Mouse (Mus musculus) MEL (cell line): ENCODE data around the gene Ssr2. TPM values are rescaled to one million over a fixed set of nuclear protein-coding genes. Genes with fewer than 3 reads are reported as not detected.

Experiments
- DNase-seq: peaks from one replicate; pipeline ENCODE4 v3.0.0; 2011; ENCODE audit warnings: low read depth, low spot score
- H3K27ac ChIP-seq: 2 replicates; pipeline ENCODE4 v1.5.1; 2012; ENCODE audit warnings: low read depth, mild to moderate bottlenecking, control low read depth, low read length, moderate library complexity; ENCODE audit not compliant: control insufficient read depth
- H3K27me3 ChIP-seq, 2 experiments: fragments of 150-350 bp in 1 of 2; sonication (generic) in 1 of 2; 2 replicates each; pipeline ENCODE4 v1.6.1; 2012; ENCODE audit warnings: low read length in 2 of 2, mild to moderate bottlenecking in 2 of 2, improper control_type of control experiment in 1 of 2, moderate library complexity in 1 of 2; ENCODE audit not compliant: insufficient read depth in 2 of 2, control insufficient read depth in 1 of 2
- H3K36me3 ChIP-seq, 2 experiments: 2 replicates each; pipeline ENCODE4 v1.6.1; 2012 to 2014; ENCODE audit warnings: low read length in 2 of 2, improper control_type of control experiment in 1 of 2, inconsistent platforms in 1 of 2, mild to moderate bottlenecking in 1 of 2; ENCODE audit not compliant: insufficient read depth in 2 of 2, control insufficient read depth in 1 of 2
- H3K4me1 ChIP-seq, 2 experiments: fragments of 150-350 bp in 1 of 2; sonication (generic) in 1 of 2; 2 replicates each; pipeline ENCODE4 v1.6.1; 2012; ENCODE audit warnings: low read length in 2 of 2, improper control_type of control experiment in 1 of 2, mild to moderate bottlenecking in 1 of 2; ENCODE audit not compliant: insufficient read depth in 2 of 2, control insufficient read depth in 1 of 2
- H3K4me3 ChIP-seq, 2 experiments: fragments of 150-350 bp in 1 of 2; sonication (generic) in 1 of 2; 2 replicates each; pipeline ENCODE4 v1.5.1; 2012; ENCODE audit warnings: low read depth in 2 of 2, low read length in 2 of 2, mild to moderate bottlenecking in 2 of 2, moderate library complexity in 2 of 2, control low read depth in 1 of 2, improper control_type of control experiment in 1 of 2; ENCODE audit not compliant: control insufficient read depth in 1 of 2, insufficient read depth in 1 of 2
- H3K79me2 ChIP-seq: 2 replicates; pipeline ENCODE4 v1.6.1; 2012; ENCODE audit warnings: mild to moderate bottlenecking, low read length, moderate library complexity; ENCODE audit not compliant: control insufficient read depth, poor library complexity, insufficient read depth
- H3K9ac ChIP-seq: 2 replicates; pipeline ENCODE4 v1.6.1; 2012; ENCODE audit warnings: low read depth, mild to moderate bottlenecking, control low read depth, low read length, moderate library complexity; ENCODE audit not compliant: control insufficient read depth, poor library complexity, severe bottlenecking
- H3K9me3 ChIP-seq: fragments of 150-350 bp; sonication (generic); replicated peaks from 2 replicates; pipeline ENCODE4 v1.6.1; 2012; ENCODE audit warnings: mild to moderate bottlenecking, low read length, improper control_type of control experiment, moderate library complexity; ENCODE audit not compliant: insufficient read depth
- CHD1 ChIP-seq: IDR thresholded peaks from 2 replicates; pipeline ENCODE4 v1.6.1; 2012; ENCODE audit warnings: low read depth, mild to moderate bottlenecking, inconsistent platforms, low read length, improper control_type of control experiment
- CHD2 ChIP-seq: IDR thresholded peaks from 2 replicates; pipeline ENCODE4 v1.6.1; 2011; ENCODE audit warnings: low read length, improper control_type of control experiment
- CTCF ChIP-seq, 3 experiments: IDR thresholded peaks in 2 of 3; conservative IDR thresholded peaks in 1 of 3; 2 replicates each; pipeline ENCODE4 v1.5.1; 2011 to 2012; ENCODE audit warnings: low read length in 3 of 3, low read depth in 2 of 3, mild to moderate bottlenecking in 2 of 3, improper control_type of control experiment in 1 of 3, inconsistent platforms in 1 of 3, mixed read lengths in 1 of 3, moderate library complexity in 1 of 3; ENCODE audit not compliant: control insufficient read depth in 1 of 3, insufficient read depth in 1 of 3, poor library complexity in 1 of 3, severe bottlenecking in 1 of 3
- EP300 ChIP-seq, 2 experiments: IDR thresholded peaks; 2 replicates each; pipeline ENCODE4 v1.6.1; 2011; ENCODE audit warnings: improper control_type of control experiment in 2 of 2, low read length in 2 of 2, low read depth in 1 of 2, mild to moderate bottlenecking in 1 of 2
- ETS1 ChIP-seq: IDR thresholded peaks from 2 replicates; pipeline ENCODE4 v1.6.1; 2012; ENCODE audit warnings: low read depth, mild to moderate bottlenecking, inconsistent platforms, low read length, improper control_type of control experiment, moderate library complexity
- GATA1 ChIP-seq: IDR thresholded peaks from 2 replicates; pipeline ENCODE4 v1.6.1; 2011; ENCODE audit warnings: low read depth, low read length, improper control_type of control experiment
- HCFC1 ChIP-seq: IDR thresholded peaks from 2 replicates; pipeline ENCODE4 v1.6.1; 2012; ENCODE audit warnings: low read depth, mild to moderate bottlenecking, inconsistent platforms, low read length, improper control_type of control experiment, moderate library complexity
- KAT2A ChIP-seq: conservative IDR thresholded peaks from 2 replicates; pipeline ENCODE4 v1.6.1; 2012; ENCODE audit warnings: low read depth, low read length, improper control_type of control experiment, inconsistent platforms
- MAZ ChIP-seq: IDR thresholded peaks from 2 replicates; pipeline ENCODE4 v1.6.1; 2012; ENCODE audit warnings: low read depth, mild to moderate bottlenecking, inconsistent platforms, low read length, improper control_type of control experiment
- MXI1 ChIP-seq: IDR thresholded peaks from 2 replicates; pipeline ENCODE4 v1.6.1; 2011; ENCODE audit warnings: mild to moderate bottlenecking, low read depth, low read length, improper control_type of control experiment
- MYC ChIP-seq: IDR thresholded peaks from 2 replicates; pipeline ENCODE4 v1.6.1; 2011; ENCODE audit warnings: low read depth, mild to moderate bottlenecking, low read length, improper control_type of control experiment, moderate library complexity
- NELFE ChIP-seq: IDR thresholded peaks from 2 replicates; pipeline ENCODE4 v1.6.1; 2011; ENCODE audit warnings: low read depth, low read length, improper control_type of control experiment
- RAD21 ChIP-seq: IDR thresholded peaks from 2 replicates; pipeline ENCODE4 v1.6.1; 2011; ENCODE audit warnings: mild to moderate bottlenecking, low read depth, low read length, improper control_type of control experiment
- SIN3A ChIP-seq: IDR thresholded peaks from 2 replicates; pipeline ENCODE4 v1.6.1; 2012; ENCODE audit warnings: low read length, improper control_type of control experiment, inconsistent platforms
- SMC3 ChIP-seq: IDR thresholded peaks from 2 replicates; pipeline ENCODE4 v1.6.1; 2011; ENCODE audit warnings: low read depth, low read length, improper control_type of control experiment
- TBP ChIP-seq: IDR thresholded peaks from 2 replicates; pipeline ENCODE4 v1.8.0; 2011; ENCODE audit warnings: low read depth, low read length, improper control_type of control experiment
- TCF12 ChIP-seq: IDR thresholded peaks from 2 replicates; pipeline ENCODE4 v1.6.1; 2014; ENCODE audit warnings: low read depth, mild to moderate bottlenecking, inconsistent platforms, low read length, improper control_type of control experiment, moderate library complexity
- ZC3H11A ChIP-seq: IDR thresholded peaks from 2 replicates; pipeline ENCODE4 v1.6.1; 2012; ENCODE audit warnings: low read depth, mild to moderate bottlenecking, inconsistent platforms, low read length, improper control_type of control experiment
- ZKSCAN1 ChIP-seq: IDR thresholded peaks from 2 replicates; pipeline ENCODE4 v1.6.1; 2012; ENCODE audit warnings: low read depth, mild to moderate bottlenecking, inconsistent platforms, low read length, improper control_type of control experiment, moderate library complexity
- polyA plus RNA-seq, 2 experiments: library from polyadenylated mRNA; stranded (reverse) in 1 of 2; unstranded in 1 of 2; fragments of >175 nt in 1 of 2; fragments of >200 nt in 1 of 2; gene quantifications; 2 replicates each; pipeline versions ENCODE4 v1.2.1 to v1.2.4; 2012; ENCODE audit warnings: low replicate concordance in 2 of 2, low read depth in 1 of 2; ENCODE audit not compliant: insufficient read length in 2 of 2, insufficient read depth in 1 of 2, missing spikeins in 1 of 2
- total RNA-seq: library from RNA; depleted of rRNA; stranded (reverse); fragments of 300-350 nt; gene quantifications from 2 replicates; pipeline ENCODE4 v1.2.3, GENCODE M21; 2012

Ssr2 gene
- total and polyA plus RNA-seq, 3 experiments: 176 to 706 (median 594) TPM

GRCm38 (mm10) chr3:88590246-88590645, 14.6 kb downstream of the Ssr2 start:
- no peak overlapping the region for H3K9ac ChIP-seq
- TF ChIP-seq ETS1: no peak
- TF ChIP-seq RAD21: no peak

GRCm38 (mm10) chr3:88591044-88591443, 15.4 kb downstream of the Ssr2 start:
- no peak overlapping the region for H3K4me3 ChIP-seq
- H3K36me3 ChIP-seq: peaks cover 4 to 11% of the 10 kb centered on the region in 2 experiments
- H3K4me1 ChIP-seq: peaks cover 0 to 20% of the 10 kb centered on the region in 2 experiments; a peak in 2 of 4 replicates
- H3K9ac ChIP-seq: no peak overlapping the region
- no peaks in the 10 kb centered on the region; the same call in 1 of the 2 replicates for H3K79me2 ChIP-seq
- DNase-seq: no peak
- no peaks in the 10 kb centered on the region for H3K27me3 ChIP-seq
- TF ChIP-seq GATA1 (0 out of 2 replicates have a peak, but pooled peaks have one; percentile 38), SMC3 (0 out of 2 replicates have a peak, but pooled peaks have one; percentile 1), NELFE (no peak)
- no peak overlapping the region for H3K27ac ChIP-seq
- H3K9me3 ChIP-seq: no peaks in the 10 kb centered on the region

More at GRCm38 (mm10) chr3:88590246-88590645, 14.6 kb downstream of the Ssr2 start:
- no peak for DNase-seq
- Histone ChIP-seq H3K36me3 (peaks cover 4 to 13% of the 10 kb centered on the region in 2 experiments), H3K9me3 (no peaks in the 10 kb centered on the region), H3K4me3 (no peak overlapping the region), H3K4me1 (peaks cover 0 to 20% of the 10 kb centered on the region in 2 experiments; a peak in 2 of 4 replicates), H3K27me3 (no peaks in the 10 kb centered on the region), H3K79me2 (no peaks in the 10 kb centered on the region; the same call in 1 of the 2 replicates), H3K27ac (no peak overlapping the region)

GRCm38 (mm10) chr3:88591950-88592731, 16.5 kb downstream of the Ssr2 start:
- TF ChIP-seq MXI1: peak; percentile 38; the same call in 1 of the 2 replicates
- TF ChIP-seq TCF12: peak; percentile 27; the same call in 1 of the 2 replicates
- peak; percentile 91 for TF ChIP-seq SMC3
- peak; percentile 36 to 91 (median 74); a peak in 5 of 6 replicates for TF ChIP-seq CTCF (IDR thresholded peaks at IDR 0.05 in 2 of 3, conservative IDR thresholded peaks at IDR 0.05 in 1 of 3; ENCODE audit: control insufficient read depth in 1 of 3, insufficient read depth in 1 of 3, low read depth in 2 of 3, low read length in 3 of 3, poor library complexity in 1 of 3, severe bottlenecking in 1 of 3)
- TF ChIP-seq KAT2A: no peak
- peak; percentile 84 for TF ChIP-seq GATA1
- peak; percentile 1 to 43; a peak in 1 of 4 replicates for TF ChIP-seq EP300 (IDR thresholded peaks at IDR 0.05; ENCODE audit: low read depth in 1 of 2, low read length in 2 of 2)
- 0 out of 2 replicates have a peak, but pooled peaks have one; percentile 4 for TF ChIP-seq TBP
- 0 out of 2 replicates have a peak, but pooled peaks have one; percentile 2 for TF ChIP-seq ETS1
- TF ChIP-seq ZKSCAN1: no peak
- TF ChIP-seq MYC: 0 out of 2 replicates have a peak, but pooled peaks have one; percentile 15
- peak; percentile 85 for TF ChIP-seq SIN3A
- TF ChIP-seq MAZ: no peak
- TF ChIP-seq CHD2: no peak
- TF ChIP-seq RAD21: peak; percentile 89
- TF ChIP-seq HCFC1: peak; percentile 56
- 0 out of 2 replicates have a peak, but pooled peaks have one; percentile 50 for TF ChIP-seq CHD1
- peak; percentile 81 for TF ChIP-seq ZC3H11A
- H3K9ac ChIP-seq: peak overlapping the region; percentile 65
- peak overlapping the region; percentile 77 to 86 for H3K4me3 ChIP-seq

More at GRCm38 (mm10) chr3:88591950-88592731, 16.5 kb downstream of the Ssr2 start:
- peak; percentile 93 for DNase-seq
- Histone ChIP-seq H3K27me3 (no peaks in the 10 kb centered on the region), H3K27ac (peak overlapping the region; percentile 13), H3K4me1 (peaks cover 0 to 20% of the 10 kb centered on the region in 2 experiments; a peak in 2 of 4 replicates), H3K79me2 (no peaks in the 10 kb centered on the region; the same call in 1 of the 2 replicates), H3K36me3 (peaks cover 2 to 4% of the 10 kb centered on the region in 2 experiments; a peak in 3 of 4 replicates), H3K9me3 (no peaks in the 10 kb centered on the region)
